In the genomic region with DNA sequence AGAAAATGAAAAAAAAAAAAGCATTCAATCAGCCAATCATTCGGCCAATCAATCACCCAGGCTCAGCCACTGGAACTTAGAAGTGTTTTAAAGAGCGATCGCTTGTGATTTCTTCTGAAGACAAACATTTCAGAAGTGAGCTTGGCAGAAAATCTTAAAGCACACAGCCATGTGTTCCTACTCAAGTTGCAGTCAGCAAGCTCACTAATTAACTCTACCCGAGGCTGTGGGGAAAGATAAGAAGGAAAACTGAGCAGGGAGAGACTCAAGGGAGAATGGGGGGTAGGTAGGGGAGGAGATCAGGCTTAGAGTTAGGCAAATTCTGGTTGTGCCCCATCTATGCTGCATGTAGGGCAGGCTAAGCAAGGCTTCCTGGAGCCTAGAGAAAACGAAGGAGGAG, we compare ENCODE assay signal across 28 mouse cellular contexts. TPM values are rescaled to one million over a fixed set of nuclear protein-coding genes. Genes with fewer than 3 reads are reported as not detected.
DNase-seq lines count a peak whose midpoint lies in the region; TF ChIP-seq lines count a peak whose summit lies in the region.
"Had no signal": no experiment of that assay in that cellular context is flagged by ENCODE, and none has a peak within 500 bp of the region (broad histone marks: within the 10 kb centered on the region; RNA-seq: fewer than 3 reads in every experiment).

No protein-coding gene starts in this region.

- H3K27ac ChIP-seq in layer of hippocampus, adult 2 months = peak overlapping the region; percentile 48; the same call in 1 of the 2 replicates
- no peak overlapping the region for H3K27ac ChIP-seq in embryonic facial prominence, embryonic 10.5 days (replicated peaks)
- H3K27ac ChIP-seq: forebrain, embryonic 15.5 days; heart, adult 2 months; hindbrain, embryonic 13.5 days; limb, embryonic 10.5 days; liver, embryonic 15.5 days; neural tube, embryonic 12.5 days had no signal

- peaks cover 23% of the 10 kb centered on the region for H3K4me1 ChIP-seq in embryonic facial prominence, embryonic 10.5 days
- H3K4me1 ChIP-seq: forebrain, embryonic 15.5 days; liver, embryonic 15.5 days; neural tube, embryonic 12.5 days had no signal

- H3K27me3 ChIP-seq in embryonic facial prominence, embryonic 10.5 days (replicated peaks; ENCODE audit: low read depth, poor library complexity, severe bottlenecking) = no peaks in the 10 kb centered on the region
- H3K27me3 ChIP-seq: forebrain, embryonic 15.5 days; hindbrain, embryonic 13.5 days; liver, embryonic 15.5 days; neural tube, embryonic 12.5 days had no signal

- H3K4me3 ChIP-seq in layer of hippocampus, adult 2 months = no peak overlapping the region
- H3K4me3 ChIP-seq in embryonic facial prominence, embryonic 10.5 days = no peak overlapping the region
- H3K4me3 ChIP-seq: forebrain, embryonic 15.5 days; heart, adult 2 months; hindbrain, embryonic 13.5 days; limb, embryonic 10.5 days; liver, embryonic 15.5 days; neural tube, embryonic 12.5 days had no signal

- DNase-seq in layer of hippocampus, adult 2 months (ENCODE audit: low spot score in 2 of 2) = peak in 1 of 2 experiments; percentile 52
- DNase-seq in layer of hippocampus, adult 9-11 months = no peak
- DNase-seq in brain, adult 2 months (ENCODE audit: low read depth, low spot score) = peak; percentile 66
- DNase-seq in embryonic facial prominence, embryonic 10.5 days (ENCODE audit: low spot score) = peak; percentile 24
- DNase-seq in forelimb bud, embryonic 11.5 days (ENCODE audit: low read depth, low spot score) = peak; percentile 36
- DNase-seq in adrenal gland, postnatal 25 days = no peak
- no peak for DNase-seq in urinary bladder, postnatal 36 days (ENCODE audit: low spot score in 2 of 2)
- DNase-seq: adrenal gland, postnatal 10 days; cerebellum, adult 11 months; cerebellum, postnatal 10 days; gastrocnemius, postnatal 36 days; heart, adult 2 months; heart, postnatal 36 days; kidney, adult 18-20 months; kidney, postnatal 10 days; liver; lung, postnatal 4 days; midbrain, embryonic 14.5 days; right cerebral cortex, postnatal 14 days; thymus, postnatal 14 days had no signal

- 27% methylated on average over 5 of the region's 5 CpGs for WGBS in embryonic facial prominence, embryonic 10.5 days

- no peaks in the 10 kb centered on the region for H3K9me3 ChIP-seq in embryonic facial prominence, embryonic 10.5 days
- H3K9me3 ChIP-seq: forebrain, embryonic 15.5 days; hindbrain, embryonic 13.5 days; limb, embryonic 10.5 days; liver, embryonic 15.5 days; neural tube, embryonic 12.5 days had no signal

- no peak for TF ChIP-seq CTCF in layer of hippocampus, adult 2 months (conservative IDR thresholded peaks at IDR 0.05)

- H3K36me3 ChIP-seq in embryonic facial prominence, embryonic 10.5 days (replicated peaks) = no peaks in the 10 kb centered on the region
- H3K36me3 ChIP-seq: forebrain, embryonic 15.5 days; hindbrain, embryonic 13.5 days; limb, embryonic 10.5 days; liver, embryonic 15.5 days; neural tube, embryonic 12.5 days had no signal

RNA-seq across cellular contexts. Expression of a gene that starts 53.2 kb away (rescaled TPM):
- 10 to 100 TPM; 15.1 to 18.0 TPM for total RNA-seq in layer of hippocampus, adult 2 months (2021)
- polyA plus RNA-seq in embryonic facial prominence, embryonic 10.5 days (2016; fragmentation: Nextera tagmentation; extraction: Ambion mirVana) = 0.05 and 0.09 TPM in 2 replicates
- not detected in 2 replicates for total RNA-seq in adrenal gland, postnatal 25 days (2021)
- total RNA-seq: adrenal gland, postnatal 10 days; gastrocnemius, adult 18-20 months; gastrocnemius, postnatal 36 days; heart, adult 2 months; heart, postnatal 36 days; megakaryocyte-erythroid progenitor cell, adult 5-6 weeks had no signal
- polyA plus RNA-seq: heart, adult 2 months; heart, embryonic 14.5 days; limb, embryonic 10.5 days; liver, embryonic 15.5 days; neural tube, embryonic 12.5 days had no signal

Comparison
In these comparisons a context has a peak if more than half of its experiments do, and no peak if none do; other contexts are left out.
1. DNase-seq: peak in brain, adult 2 months (single experiment), embryonic facial prominence, embryonic 10.5 days (single experiment) and forelimb bud, embryonic 11.5 days (single experiment); none in layer of hippocampus, adult 9-11 months (single experiment), adrenal gland, postnatal 25 days (single experiment) and urinary bladder, postnatal 36 days (0 of 2).
2. RNA of a gene that starts 53.2 kb away (total RNA-seq): 15.1 to 18.0 TPM in layer of hippocampus, adult 2 months; not detected in adrenal gland, postnatal 25 days; every median in the first group is over 10 times any median in the second.